Mouse (Mus musculus) c-Kit-positive CD71-negative TER-119-negative erythroid progenitor cells, embryonic 14.5 days (primary cell): ENCODE measurements around the gene Slc25a19.
A peak's percentile ranks its signal among the peaks of the same experiment; 100 is the strongest.
"Not testable (repeated sequence)": the region's sequence is repeated elsewhere in the genome, so short reads cannot be mapped to it uniquely, and the experiment has no call there.

Source experiments
- DNase-seq: peaks from one replicate; pipeline ENCODE4 v3.0.0-alpha.2; 2013; ENCODE audit warnings: low read depth

Slc25a19 gene

DNA sequence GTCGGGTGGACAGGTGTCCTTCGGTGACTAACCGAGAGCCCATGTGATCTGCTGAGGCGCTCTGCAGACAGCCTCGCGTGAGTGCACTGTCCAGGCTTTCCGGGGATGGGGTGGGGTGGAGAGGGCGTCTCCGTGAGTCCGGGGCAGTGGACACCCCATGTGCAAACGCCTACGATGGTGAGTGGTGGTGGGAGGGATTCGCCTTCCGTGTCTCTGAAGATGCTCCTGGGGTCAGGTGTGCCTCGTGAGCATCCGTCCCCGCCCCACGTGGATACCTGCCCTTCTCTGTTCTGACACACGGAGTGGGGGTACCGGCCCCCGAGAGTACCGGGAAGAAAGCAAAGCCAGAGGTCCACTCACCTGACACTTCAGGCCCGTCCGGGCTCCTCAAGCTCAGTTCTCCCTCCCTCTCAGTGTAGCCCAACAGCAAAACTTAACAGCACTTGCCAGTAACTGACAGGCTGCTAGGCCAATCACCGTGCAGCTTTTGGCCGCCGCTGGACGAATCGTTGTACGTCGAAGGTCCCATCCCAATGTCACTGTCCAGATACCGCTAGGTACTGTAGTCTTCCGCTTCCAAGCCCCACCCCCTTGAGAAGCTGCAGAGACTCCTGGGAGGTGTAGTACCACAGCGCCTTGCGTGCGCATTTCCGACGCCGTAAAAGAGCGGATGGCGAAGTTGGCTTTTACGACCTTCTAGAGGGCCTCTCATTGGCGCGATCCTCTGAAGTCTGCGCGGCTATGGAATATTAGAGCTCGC, at the start of gene Slc25a19:
Gene Slc25a19, minus strand, starts transcription at position 591 of the 760 bp plus-strand sequence.
- peak; percentile 99 for DNase-seq

DNA sequence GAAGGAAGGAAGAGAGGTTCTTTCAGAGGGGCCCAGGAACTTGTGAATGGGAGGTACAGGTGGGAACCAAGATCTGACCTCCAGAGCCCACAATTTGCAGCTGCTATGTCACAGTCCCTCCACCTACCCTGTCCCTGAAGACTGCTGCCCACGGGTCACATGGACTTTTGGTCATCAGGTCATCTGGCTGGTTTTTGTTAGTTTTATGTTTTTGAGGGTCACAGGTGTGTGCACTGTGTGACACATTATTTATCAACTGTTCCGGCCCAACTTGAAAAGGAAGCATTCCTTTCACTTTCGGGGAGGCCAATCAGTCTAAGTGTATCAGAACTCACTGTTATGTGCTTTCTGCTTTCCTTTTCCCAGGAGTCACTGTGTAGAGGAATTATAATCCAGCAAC, 49.4 kb upstream of the Slc25a19 start:
- no peak for DNase-seq

- DNase-seq = no peak
These were observed 48.6 kb upstream of the Slc25a19 start for GRCm38 (mm10) chr11:115676738-115677137.

GRCm38 (mm10) chr11:115674235-115674865, 46.3 kb upstream of the Slc25a19 start:
- no peak for DNase-seq

GRCm38 (mm10) chr11:115673471-115674234, 45.6 kb upstream of the Slc25a19 start:
- DNase-seq = no peak

- no peak for DNase-seq
These were observed 44.3 kb upstream of the Slc25a19 start for GRCm38 (mm10) chr11:115672226-115672987.

DNA sequence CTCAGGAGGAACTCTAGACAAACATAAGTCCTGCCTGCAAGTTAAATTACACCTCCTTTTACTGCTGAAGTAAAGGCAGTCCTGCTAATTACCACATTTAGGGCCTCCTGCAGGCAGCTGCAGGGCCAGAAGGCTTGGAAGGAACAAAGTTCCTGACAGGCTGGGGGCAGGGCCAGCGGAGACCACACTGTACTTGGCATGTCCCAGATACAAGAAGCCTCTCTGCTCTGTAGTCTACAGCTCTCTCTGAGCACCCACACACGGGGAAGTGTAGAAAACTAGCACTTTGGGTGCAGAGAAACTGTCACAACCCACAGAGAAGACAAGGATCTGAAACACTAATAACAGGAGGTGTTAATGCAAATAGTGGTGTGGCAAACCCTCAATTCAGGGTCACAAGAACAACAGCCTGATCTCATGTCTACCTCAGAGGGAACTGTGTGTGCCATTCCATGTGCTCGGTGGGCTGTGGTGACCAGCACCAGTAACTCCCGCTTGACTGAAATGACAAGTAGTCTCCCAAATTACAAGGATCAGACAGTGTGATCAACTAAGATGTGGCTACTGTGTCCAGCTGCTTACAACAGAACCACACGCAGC, 42.5 kb upstream of the Slc25a19 start:
- DNase-seq = no peak

- DNase-seq = no peak
These were observed 35.7 kb upstream of the Slc25a19 start for GRCm38 (mm10) chr11:115663676-115664335.

- no peak for DNase-seq
These were observed 32.3 kb upstream of the Slc25a19 start for GRCm38 (mm10) chr11:115660376-115660775.

DNA sequence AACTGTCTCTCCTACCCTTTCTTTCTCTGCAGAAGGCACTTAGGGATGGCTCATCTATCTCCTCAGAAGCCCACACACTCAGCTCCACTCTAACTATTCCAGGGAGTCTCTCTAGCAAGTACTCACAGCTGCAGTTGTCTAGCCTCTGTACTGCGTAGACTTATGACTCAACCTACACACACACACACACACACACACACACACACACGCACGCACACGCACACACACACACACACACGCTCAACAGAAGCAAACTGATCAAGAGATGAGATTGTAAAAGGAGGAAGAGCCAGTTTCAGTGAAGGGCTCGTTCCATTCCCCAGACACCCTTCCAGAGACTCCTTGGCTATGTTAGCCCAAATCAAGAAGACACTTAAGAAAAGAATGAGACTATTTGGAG, 30.4 kb upstream of the Slc25a19 start:
- no peak for DNase-seq

DNA sequence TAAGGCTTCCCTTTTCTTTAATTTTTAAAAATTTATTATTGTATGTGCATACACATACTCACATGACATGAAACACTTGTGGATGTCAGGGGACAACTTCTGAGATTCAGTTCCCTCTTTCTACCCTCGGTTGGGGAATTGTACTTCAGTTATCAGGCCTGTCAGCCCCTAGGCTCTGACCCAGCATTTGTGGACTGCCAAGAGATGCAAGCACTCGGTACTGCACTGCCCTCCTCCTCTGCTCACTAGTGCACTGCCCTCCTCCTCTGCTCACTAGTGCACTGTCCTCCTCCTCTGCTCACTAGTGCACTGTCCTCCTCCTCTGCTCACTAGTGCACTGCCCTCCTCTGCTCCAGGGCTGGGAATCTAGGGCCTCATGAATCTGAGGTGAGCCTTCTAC, 26.0 kb upstream of the Slc25a19 start:
- no peak for DNase-seq

- no peak for DNase-seq
These were observed 25.1 kb upstream of the Slc25a19 start for GRCm38 (mm10) chr11:115653194-115653593.

- DNase-seq = no peak
These were observed 23.6 kb upstream of the Slc25a19 start for GRCm38 (mm10) chr11:115651680-115652079.

GRCm38 (mm10) chr11:115649706-115650105, 21.6 kb upstream of the Slc25a19 start:
- DNase-seq = no peak

DNA sequence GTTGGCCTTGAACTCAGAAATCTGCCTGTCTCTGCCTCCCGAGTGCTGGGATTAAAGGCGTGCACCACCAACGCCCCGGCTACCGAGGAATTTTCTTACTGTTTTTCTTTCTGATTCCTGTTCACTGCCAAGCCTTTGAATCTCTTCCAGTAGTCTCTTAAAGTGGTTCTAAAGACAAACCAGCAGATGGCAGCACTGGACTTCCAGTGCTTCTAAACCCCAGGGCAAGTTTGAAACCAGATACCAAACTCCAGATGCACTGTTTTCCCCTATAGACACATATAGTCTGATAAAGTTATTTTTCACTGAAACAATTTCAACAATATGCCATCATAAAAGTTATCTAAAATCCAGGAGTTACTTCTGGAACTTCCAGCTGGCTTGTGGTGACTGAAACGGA, 19.4 kb upstream of the Slc25a19 start:
- DNase-seq = no peak

- DNase-seq = no peak
These were observed 18.3 kb upstream of the Slc25a19 start for GRCm38 (mm10) chr11:115646439-115646838.

- not testable (repeated sequence) for DNase-seq
These were observed 17.4 kb upstream of the Slc25a19 start for GRCm38 (mm10) chr11:115645498-115645897.

- no peak for DNase-seq
These were observed 16.2 kb upstream of the Slc25a19 start for GRCm38 (mm10) chr11:115644308-115644707.

- DNase-seq = no peak
These were observed 15.2 kb upstream of the Slc25a19 start for GRCm38 (mm10) chr11:115643265-115643664.

DNA sequence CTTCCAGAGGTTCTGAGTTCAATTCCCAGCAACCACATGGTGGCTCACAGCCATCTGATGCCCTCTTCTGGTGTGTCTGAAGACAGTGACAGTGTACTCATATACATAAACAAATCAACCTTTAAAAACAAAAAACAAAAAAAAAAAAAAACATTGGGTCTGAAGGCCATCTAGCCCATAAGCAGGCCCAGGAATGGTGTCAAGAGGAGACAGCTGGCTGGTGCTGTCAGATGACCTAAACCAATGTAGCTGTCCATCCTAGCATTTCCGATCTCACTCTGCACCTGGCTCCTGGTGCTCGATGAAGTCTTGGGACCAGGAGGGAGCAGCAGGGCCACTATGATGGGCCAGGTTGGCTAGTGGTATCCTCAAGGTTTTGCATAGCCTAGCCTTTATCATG, 14.6 kb upstream of the Slc25a19 start:
- DNase-seq = no peak

DNA sequence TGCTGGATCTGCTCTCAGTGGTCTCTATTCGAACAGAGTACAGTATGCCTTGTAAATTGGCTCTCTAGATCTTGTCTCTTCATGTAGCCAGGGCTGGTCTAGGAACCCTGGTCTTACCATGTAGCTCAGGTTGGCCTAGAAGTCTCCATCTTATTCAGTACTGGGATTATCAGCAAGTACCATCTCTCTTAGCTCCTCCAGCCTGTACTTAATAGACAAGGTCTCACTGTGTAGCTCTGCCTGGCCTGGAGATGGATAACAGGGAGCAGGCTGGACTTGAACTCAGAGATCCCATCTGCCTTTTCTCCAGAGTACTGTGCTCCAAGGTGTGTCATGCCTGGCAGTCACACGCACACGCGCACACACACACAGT, 13.6 kb upstream of the Slc25a19 start:
- DNase-seq = no peak
